Mouse (Mus musculus) adrenal gland, adult (tissue): ENCODE results near the gene Fam208b.

Experiments
- DNase-seq, 2 experiments: peaks; one replicate each; pipeline ENCODE4 v3.0.0; 2022 to 2023; ENCODE audit warnings: low spot score in 1 of 2; ENCODE audit not compliant: inconsistent age in 2 of 2

Fam208b gene

GRCm38 (mm10) chr13:3610795-3611438, at the start of gene Fam208b:
Gene Fam208b (minus strand): TSS chr13:3611108.
- DNase-seq: peak; percentile 99

GRCm38 (mm10) chr13:3659163-3660160, 48.6 kb upstream of the Fam208b start:
- DNase-seq: no peak

GRCm38 (mm10) chr13:3654432-3654831, 43.5 kb upstream of the Fam208b start:
- no peak for DNase-seq

- DNase-seq: no peak
Measured at GRCm38 (mm10) chr13:3650569-3650968, 39.7 kb upstream of the Fam208b start.

GRCm38 (mm10) chr13:3646566-3646965, 35.7 kb upstream of the Fam208b start:
- DNase-seq: no peak

- DNase-seq: no peak
Measured at GRCm38 (mm10) chr13:3645919-3646318, 35.0 kb upstream of the Fam208b start.

GRCm38 (mm10) chr13:3644871-3645270, 34.0 kb upstream of the Fam208b start:
- no peak for DNase-seq

GRCm38 (mm10) chr13:3642538-3642937, 31.6 kb upstream of the Fam208b start:
- no peak for DNase-seq

- peak in 1 of 2 experiments; percentile 43 for DNase-seq
Measured at GRCm38 (mm10) chr13:3642049-3642448, 31.1 kb upstream of the Fam208b start.

- peak; percentile 22 to 75 for DNase-seq
Measured at GRCm38 (mm10) chr13:3636797-3637196, 25.9 kb upstream of the Fam208b start.

- DNase-seq: no peak
Measured at GRCm38 (mm10) chr13:3635076-3635475, 24.2 kb upstream of the Fam208b start.

GRCm38 (mm10) chr13:3633895-3634811, 23.2 kb upstream of the Fam208b start, which contains the start of gene Asb13:
Gene Asb13 (plus strand): TSS chr13:3634032.
- peak; percentile 93 to 97 for DNase-seq

- peak in 1 of 2 experiments; percentile 35 for DNase-seq
Measured at GRCm38 (mm10) chr13:3633131-3633530, 22.2 kb upstream of the Fam208b start.

GRCm38 (mm10) chr13:3632551-3632950, 21.6 kb upstream of the Fam208b start:
- no peak for DNase-seq

- DNase-seq: no peak
Measured at GRCm38 (mm10) chr13:3628102-3628501, 17.2 kb upstream of the Fam208b start.

- DNase-seq: no peak
Measured at GRCm38 (mm10) chr13:3627139-3627538, 16.2 kb upstream of the Fam208b start.

GRCm38 (mm10) chr13:3610118-3610794, 652 bp downstream of the Fam208b start:
- DNase-seq: peak in 1 of 2 experiments; percentile 82

GRCm38 (mm10) chr13:3609780-3610117, 1.2 kb downstream of the Fam208b start:
- DNase-seq: no peak

- DNase-seq: no peak
Measured at GRCm38 (mm10) chr13:3596232-3596631, 14.7 kb downstream of the Fam208b start.

GRCm38 (mm10) chr13:3594311-3594710, 16.6 kb downstream of the Fam208b start:
- no peak for DNase-seq
